Mouse (Mus musculus): ENCODE measurements at regions not wholly inside any gene's neighbourhood (a gene's known extent, or its start where the extent isn't known, plus 50 kb on each side); places are given as distances from the start of the nearest gene placed in this dataset.

DNA sequence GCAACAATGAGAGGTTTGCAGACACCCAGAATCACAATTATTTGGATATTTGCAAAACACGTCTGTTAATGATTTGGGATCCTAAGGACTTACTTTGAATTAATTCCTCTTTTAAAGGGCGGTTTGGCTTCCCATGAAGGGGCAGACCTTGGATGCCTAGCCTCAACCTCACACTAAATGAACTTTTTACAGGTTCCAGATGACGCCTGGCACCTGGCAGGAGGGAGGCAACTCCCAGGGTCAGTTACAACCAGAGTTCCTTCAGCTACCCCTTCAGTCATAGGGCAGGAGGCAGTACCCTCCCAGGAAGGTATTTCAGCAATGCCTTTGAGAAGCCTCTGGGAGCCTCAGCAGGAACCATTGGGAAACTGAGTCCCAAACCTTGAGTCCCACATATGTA is 57.9 kb upstream of the Stx18 start:
- TF ChIP-seq POLR2A (IDR thresholded peaks at IDR 0.05; ENCODE audit: insufficient read depth, low read depth, low read length) (no peak), CTCF (IDR thresholded peaks at IDR 0.05; ENCODE audit: insufficient read depth, low read depth, low read length) (no peak)
- Histone ChIP-seq H3K4me1 (ENCODE audit: control insufficient read depth, insufficient read depth, low read length) (no peaks in the 10 kb centered on the region), H3K27ac (ENCODE audit: insufficient read depth, low read depth, low read length) (no peak overlapping the region), H3K4me3 (ENCODE audit: insufficient read depth, low read depth, low read length) (no peak overlapping the region)
- 88% methylated on average over 3 of the region's 3 CpGs for WGBS

DNA sequence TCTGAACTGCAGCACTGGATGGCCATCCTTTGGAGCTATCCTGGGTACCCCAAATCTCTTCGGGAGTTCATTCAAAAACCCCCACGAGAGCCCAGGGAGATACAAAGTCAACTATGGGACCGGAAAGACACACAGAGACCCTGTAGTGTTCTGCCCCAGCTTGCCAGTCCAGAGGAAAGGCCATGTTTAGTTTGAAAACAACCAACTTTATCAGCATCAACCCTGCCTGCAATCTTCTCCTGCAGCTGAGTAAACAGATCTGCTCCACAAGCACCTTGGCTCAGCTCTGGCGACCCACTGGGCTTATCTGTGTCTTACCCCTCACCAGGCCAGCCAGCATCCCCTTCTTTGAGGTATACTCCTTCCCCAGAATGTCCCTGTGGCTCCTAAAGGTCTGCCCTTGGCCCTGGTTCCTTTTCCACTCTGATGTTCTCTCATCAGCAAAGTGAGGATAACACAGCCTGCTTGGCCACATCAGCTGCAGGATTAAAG is 61.6 kb upstream of the Stx18 start:
- TF ChIP-seq POLR2A (IDR thresholded peaks at IDR 0.05; ENCODE audit: insufficient read depth, low read depth, low read length) (no peak), CTCF (IDR thresholded peaks at IDR 0.05; ENCODE audit: insufficient read depth, low read depth, low read length) (no peak)
- WGBS = 79% methylated on average over 4 of the region's 4 CpGs
- H3K27ac ChIP-seq (ENCODE audit: insufficient read depth, low read depth, low read length) = no peak overlapping the region
- H3K4me3 ChIP-seq (ENCODE audit: insufficient read depth, low read depth, low read length) = no peak overlapping the region
- no peaks in the 10 kb centered on the region for H3K4me1 ChIP-seq (ENCODE audit: control insufficient read depth, insufficient read depth, low read length)

DNA sequence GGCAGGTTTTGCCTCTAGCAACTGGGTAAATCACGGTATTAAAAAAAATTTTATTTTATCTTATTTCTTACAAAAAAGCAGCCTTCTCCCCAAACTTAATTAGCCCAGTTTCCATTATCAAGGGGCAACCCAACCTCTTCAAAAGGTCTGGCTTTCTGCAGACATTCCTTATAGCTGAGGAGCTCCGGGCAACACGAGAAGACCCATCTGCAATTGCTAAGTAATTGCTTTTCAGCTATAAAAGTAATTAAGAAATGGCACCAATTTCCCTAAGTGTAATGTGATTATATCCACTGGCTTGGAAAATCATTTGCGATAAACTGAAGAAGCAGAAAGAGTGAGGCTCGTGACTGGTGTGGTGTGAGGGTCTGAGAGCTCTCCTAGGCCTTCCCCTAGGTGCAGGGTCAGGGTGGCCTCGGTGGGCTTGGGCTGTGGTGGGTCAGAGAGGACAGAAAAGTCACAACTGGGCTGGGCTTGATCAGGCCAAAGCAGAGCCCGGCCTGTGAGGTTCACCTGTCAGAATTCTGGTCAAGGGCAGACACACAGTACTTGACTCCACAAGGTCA is 65.5 kb upstream of the Stx18 start:
- WGBS = 81% methylated on average over 7 of the region's 7 CpGs
- Histone ChIP-seq H3K4me1 (ENCODE audit: control insufficient read depth, insufficient read depth, low read length) (no peaks in the 10 kb centered on the region), H3K4me3 (ENCODE audit: insufficient read depth, low read depth, low read length) (no peak overlapping the region), H3K27ac (ENCODE audit: insufficient read depth, low read depth, low read length) (no peak overlapping the region)
- TF ChIP-seq CTCF (IDR thresholded peaks at IDR 0.05; ENCODE audit: insufficient read depth, low read depth, low read length) (no peak), POLR2A (IDR thresholded peaks at IDR 0.05; ENCODE audit: insufficient read depth, low read depth, low read length) (no peak)

DNA sequence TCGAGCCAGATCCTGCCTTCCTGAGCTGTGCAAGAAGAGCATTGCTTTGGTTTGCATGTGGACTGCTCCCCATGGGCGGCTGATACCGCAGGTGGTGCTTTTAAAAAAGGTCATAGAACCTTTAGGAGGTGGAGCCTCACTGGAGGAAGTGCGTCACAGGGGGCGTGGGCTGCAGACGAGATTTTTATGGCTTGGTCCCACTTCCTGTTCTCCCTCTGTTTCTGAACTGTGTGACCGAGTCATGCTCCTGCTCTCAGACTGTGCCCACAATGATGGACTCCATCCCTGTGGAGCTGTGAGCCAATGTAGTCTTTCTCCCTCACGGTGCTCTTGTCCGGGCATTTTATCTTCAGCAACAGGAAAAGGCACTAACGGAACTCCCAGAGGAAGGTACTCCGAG is 66.8 kb upstream of the Stx18 start:
- no peaks in the 10 kb centered on the region for H3K4me1 ChIP-seq (ENCODE audit: control insufficient read depth, insufficient read depth, low read length)
- no peak overlapping the region for H3K27ac ChIP-seq (ENCODE audit: insufficient read depth, low read depth, low read length)
- no peak for TF ChIP-seq POLR2A (IDR thresholded peaks at IDR 0.05; ENCODE audit: insufficient read depth, low read depth, low read length)
- no peak for TF ChIP-seq CTCF (IDR thresholded peaks at IDR 0.05; ENCODE audit: insufficient read depth, low read depth, low read length)
- WGBS = 77% methylated on average over 11 of the region's 11 CpGs
- H3K4me3 ChIP-seq (ENCODE audit: insufficient read depth, low read depth, low read length) = no peak overlapping the region

DNA sequence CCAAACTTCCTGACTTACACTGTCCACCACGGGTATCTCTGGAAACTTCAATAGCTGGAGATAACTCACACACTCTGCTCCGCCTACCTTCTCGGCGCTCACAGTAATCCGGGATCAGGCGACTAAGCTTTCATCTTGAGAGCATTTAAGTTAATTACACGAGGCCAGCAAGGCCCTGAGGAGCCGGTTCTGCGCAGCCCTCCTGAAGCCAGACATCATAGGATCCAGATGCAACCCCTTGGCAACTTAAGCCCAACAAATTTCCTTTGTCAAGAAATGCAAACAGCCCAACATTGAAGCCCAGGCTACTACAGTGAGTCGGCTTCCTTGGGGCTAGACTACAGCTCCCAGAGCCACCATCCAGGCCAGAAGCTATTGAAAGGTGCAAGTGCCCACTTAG is 69.9 kb upstream of the Stx18 start:
- TF ChIP-seq CTCF (IDR thresholded peaks at IDR 0.05; ENCODE audit: insufficient read depth, low read depth, low read length) = no peak
- TF ChIP-seq POLR2A (IDR thresholded peaks at IDR 0.05; ENCODE audit: insufficient read depth, low read depth, low read length) = no peak
- Histone ChIP-seq H3K4me3 (ENCODE audit: insufficient read depth, low read depth, low read length) (no peak overlapping the region), H3K27ac (ENCODE audit: insufficient read depth, low read depth, low read length) (no peak overlapping the region), H3K4me1 (ENCODE audit: control insufficient read depth, insufficient read depth, low read length) (no peaks in the 10 kb centered on the region)
- WGBS = 14% methylated on average over 10 of the region's 10 CpGs

DNA sequence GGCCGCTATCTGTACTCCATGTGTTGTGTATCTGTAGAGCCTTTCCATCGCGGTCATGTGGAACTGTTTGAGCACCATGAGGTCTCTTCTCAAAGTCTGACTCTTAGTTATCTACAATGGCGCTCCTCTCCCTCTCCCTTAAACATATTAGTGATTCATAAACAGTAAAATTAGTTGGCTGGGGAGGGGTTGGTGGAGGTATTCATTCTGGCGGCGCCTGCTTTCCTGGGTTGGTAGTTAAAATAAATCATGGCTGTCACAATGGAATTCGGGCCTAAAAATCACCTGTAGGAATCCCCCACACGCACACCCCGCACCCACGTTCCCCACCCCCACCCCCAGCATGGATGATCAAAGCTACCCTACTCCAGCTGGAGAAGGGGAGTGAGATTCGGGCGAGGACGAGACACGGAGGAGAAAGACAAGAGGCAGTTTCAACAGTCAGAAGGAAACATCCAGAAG is 70.6 kb upstream of the Stx18 start:
- H3K4me3 ChIP-seq (ENCODE audit: insufficient read depth, low read depth, low read length) = no peak overlapping the region
- 14% methylated on average over 14 of the region's 14 CpGs for WGBS
- TF ChIP-seq CTCF (IDR thresholded peaks at IDR 0.05; ENCODE audit: insufficient read depth, low read depth, low read length) (no peak), POLR2A (IDR thresholded peaks at IDR 0.05; ENCODE audit: insufficient read depth, low read depth, low read length) (no peak)
- H3K27ac ChIP-seq (ENCODE audit: insufficient read depth, low read depth, low read length) = no peak overlapping the region
- H3K4me1 ChIP-seq (ENCODE audit: control insufficient read depth, insufficient read depth, low read length) = no peaks in the 10 kb centered on the region

DNA sequence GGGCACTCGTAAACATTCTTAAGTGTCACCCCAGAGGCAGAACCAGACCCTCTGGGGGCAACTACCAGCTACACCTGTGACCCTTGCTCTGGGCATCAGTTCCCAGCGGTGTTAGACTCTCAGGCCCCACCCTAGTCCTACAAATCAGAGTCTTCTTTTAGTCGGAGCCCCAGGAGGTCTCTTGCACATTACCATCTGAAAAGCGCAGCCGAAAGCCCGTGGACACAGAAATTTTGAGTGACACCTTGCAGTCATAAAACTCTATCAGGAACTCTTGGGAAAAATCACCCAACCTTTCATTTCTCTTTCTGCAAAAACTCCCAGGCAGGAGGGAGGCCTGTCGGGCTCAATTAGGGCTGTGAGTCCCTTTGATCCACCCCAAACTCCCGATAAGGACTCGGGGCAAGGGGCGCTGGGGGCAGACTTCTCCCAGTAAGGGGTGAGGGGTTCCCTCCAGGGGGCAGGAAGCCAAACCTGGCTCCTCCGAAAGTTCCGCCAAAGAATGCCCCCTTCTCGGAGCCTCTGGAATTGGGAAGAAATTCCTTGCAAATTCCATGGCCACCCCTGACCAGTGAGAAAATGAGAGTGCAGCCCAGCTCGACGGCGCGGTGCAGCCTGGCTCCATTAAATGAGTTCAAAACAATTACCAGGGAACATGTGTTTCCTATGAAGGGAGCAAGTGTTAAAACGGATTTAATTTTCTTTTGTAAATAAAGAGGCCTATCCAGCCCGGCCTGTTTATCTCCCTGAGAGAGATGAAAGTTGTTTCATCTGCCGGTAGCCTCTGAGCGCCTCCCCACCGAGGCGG is 71.2 kb upstream of the Stx18 start:
- no peak overlapping the region for H3K27ac ChIP-seq (ENCODE audit: insufficient read depth, low read depth, low read length)
- H3K4me1 ChIP-seq (ENCODE audit: control insufficient read depth, insufficient read depth, low read length) = no peaks in the 10 kb centered on the region
- no peak overlapping the region for H3K4me3 ChIP-seq (ENCODE audit: insufficient read depth, low read depth, low read length)
- 15% methylated on average over 23 of the region's 23 CpGs for WGBS
- no peak for TF ChIP-seq POLR2A (IDR thresholded peaks at IDR 0.05; ENCODE audit: insufficient read depth, low read depth, low read length)
- no peak for TF ChIP-seq CTCF (IDR thresholded peaks at IDR 0.05; ENCODE audit: insufficient read depth, low read depth, low read length)

DNA sequence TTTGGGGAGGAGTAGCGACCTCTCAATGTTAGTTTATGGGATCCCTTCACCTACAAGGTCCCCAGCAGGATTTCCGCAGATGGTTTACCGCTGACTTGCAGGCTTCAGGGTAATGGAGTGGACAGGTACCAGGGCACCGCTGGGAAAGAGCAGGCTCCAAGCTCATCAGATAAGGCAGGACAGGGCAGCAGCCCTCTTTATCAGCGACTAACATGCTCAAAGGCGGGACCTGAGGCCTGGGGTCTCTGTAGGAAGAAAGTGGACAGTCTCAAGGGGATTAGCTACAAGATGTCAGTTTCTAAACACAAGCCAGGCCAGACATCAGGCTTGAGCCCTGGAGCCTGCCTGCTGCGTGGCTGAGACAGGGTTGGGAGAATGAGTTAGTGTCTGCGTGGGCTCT is 74.9 kb upstream of the Stx18 start:
- Histone ChIP-seq H3K4me1 (ENCODE audit: control insufficient read depth, insufficient read depth, low read length) (no peaks in the 10 kb centered on the region), H3K27ac (ENCODE audit: insufficient read depth, low read depth, low read length) (no peak overlapping the region), H3K4me3 (ENCODE audit: insufficient read depth, low read depth, low read length) (no peak overlapping the region)
- TF ChIP-seq POLR2A (IDR thresholded peaks at IDR 0.05; ENCODE audit: insufficient read depth, low read depth, low read length) (no peak), CTCF (IDR thresholded peaks at IDR 0.05; ENCODE audit: insufficient read depth, low read depth, low read length) (no peak)
- WGBS = 81% methylated on average over 8 of the region's 8 CpGs

DNA sequence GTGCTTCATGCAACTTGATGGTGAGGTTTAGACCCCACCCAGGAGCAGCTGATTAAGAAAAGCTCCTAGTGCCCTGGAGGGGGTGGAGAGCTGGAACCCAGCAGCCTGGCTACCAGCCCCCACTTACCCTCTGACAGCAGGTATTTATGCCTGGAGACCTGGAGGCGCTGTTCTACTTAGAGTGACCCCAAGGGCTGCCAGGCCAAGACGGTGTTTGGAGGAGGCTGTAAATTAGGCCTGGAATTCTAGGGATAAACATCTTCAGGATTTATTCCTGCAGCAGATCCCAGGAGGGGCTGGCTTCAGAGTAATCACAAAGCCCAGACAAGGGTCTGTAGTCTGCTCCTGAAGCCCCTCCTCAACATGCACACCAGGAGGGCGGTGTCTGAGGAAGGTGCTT is 76.0 kb upstream of the Stx18 start:
- no peak overlapping the region for H3K27ac ChIP-seq (ENCODE audit: insufficient read depth, low read depth, low read length)
- no peak for TF ChIP-seq CTCF (IDR thresholded peaks at IDR 0.05; ENCODE audit: insufficient read depth, low read depth, low read length)
- no peak for TF ChIP-seq POLR2A (IDR thresholded peaks at IDR 0.05; ENCODE audit: insufficient read depth, low read depth, low read length)
- WGBS = 67% methylated on average over 3 of the region's 3 CpGs

More for the DNA sequence above, 76.0 kb upstream of the Stx18 start:
- H3K4me3 ChIP-seq (ENCODE audit: insufficient read depth, low read depth, low read length) = no peak overlapping the region
- no peaks in the 10 kb centered on the region for H3K4me1 ChIP-seq (ENCODE audit: control insufficient read depth, insufficient read depth, low read length)

Data from olfactory bulb, adult 2 months (tissue).